In the genomic region with DNA sequence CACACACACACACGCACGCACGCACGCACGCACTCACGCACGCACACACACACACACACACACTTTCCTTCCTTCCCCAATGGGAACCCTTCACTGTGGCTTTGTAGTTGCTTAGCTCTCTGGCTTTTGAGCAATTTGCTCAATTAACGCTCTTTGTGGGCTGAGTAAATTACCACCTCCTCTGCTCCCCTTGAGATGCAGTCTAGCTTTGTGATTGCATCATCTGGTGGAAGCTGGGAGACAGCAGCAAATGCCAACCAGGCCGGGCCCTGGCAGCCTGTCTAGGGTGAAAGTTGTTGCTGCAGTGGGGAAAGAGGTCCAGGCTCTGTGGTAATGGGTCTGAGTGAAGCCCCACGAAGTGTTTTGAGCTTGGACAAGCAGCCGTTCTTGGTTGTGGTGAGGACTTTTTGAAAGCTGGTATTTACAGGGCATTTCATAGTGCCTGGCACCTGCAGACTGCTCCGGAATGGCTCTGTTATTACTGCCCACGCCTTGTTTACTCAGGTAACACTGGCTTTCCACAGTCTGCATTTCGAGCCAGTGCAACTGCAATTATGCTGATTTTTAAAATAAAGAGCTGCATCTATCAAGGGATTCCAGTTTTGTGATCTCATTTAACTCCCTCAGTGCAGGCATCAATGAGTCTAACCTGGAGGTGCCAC, we compare ENCODE assay signal across 9 mouse cellular contexts. TPM values are rescaled to one million over a fixed set of nuclear protein-coding genes. Genes with fewer than 3 reads are reported as not detected.
A peak's percentile ranks its signal among the peaks of the same experiment; 100 is the strongest.
DNase-seq lines count a peak whose midpoint lies in the region; ATAC-seq and TF ChIP-seq lines count a peak whose summit lies in the region.
"Had no signal": no experiment of that assay in that cellular context is flagged by ENCODE, and none has a peak within 500 bp of the region (broad histone marks: within the 10 kb centered on the region; RNA-seq: fewer than 3 reads in every experiment).

No protein-coding gene starts in this region.

- H3K9ac ChIP-seq in forebrain, postnatal 0 days, result no peak overlapping the region

- no peaks in the 10 kb centered on the region for H3K27me3 ChIP-seq in forebrain, postnatal 0 days (ENCODE audit: insufficient read depth, low read length)
- H3K27me3 ChIP-seq: CH12.LX had no signal

- no peaks in the 10 kb centered on the region for H3K4me1 ChIP-seq in forebrain, postnatal 0 days (ENCODE audit: insufficient read depth)

- peaks cover 4% of the 10 kb centered on the region; the same call in 1 of the 2 replicates for H3K36me3 ChIP-seq in forebrain, postnatal 0 days (ENCODE audit: insufficient read depth)

- peak; percentile 73 for ATAC-seq in frontal cortex, adult (ENCODE audit: low TSS enrichment)
- ATAC-seq in forebrain, postnatal 0 days, result peak; percentile 88
- ATAC-seq in megakaryocyte progenitor cell, adult 5-6 weeks (replicated peaks; ENCODE audit: poor library complexity), result peak; percentile 97

- H3K9me3 ChIP-seq in forebrain, postnatal 0 days (ENCODE audit: low read length), result no peaks in the 10 kb centered on the region

- 32% methylated on average over 14 of the region's 14 CpGs for WGBS in forebrain, postnatal 0 days

- no peak for TF ChIP-seq CTCF in forebrain, postnatal 0 days (IDR thresholded peaks at IDR 0.05; ENCODE audit: low read depth)

- no peak overlapping the region for H3K4me2 ChIP-seq in forebrain, postnatal 0 days (ENCODE audit: low read depth)

- H3K4me3 ChIP-seq in forebrain, postnatal 0 days (ENCODE audit: low read depth, low read length), result no peak overlapping the region

- peak overlapping the region; percentile 31 for H3K27ac ChIP-seq in forebrain, postnatal 0 days (ENCODE audit: low read depth, low read length)

- DNase-seq in frontal cortex, postnatal 10 days (ENCODE audit: low spot score in 2 of 2), result no peak
- DNase-seq in retina, postnatal 1 day, result peak; percentile 24
- no peak for DNase-seq in retina, embryonic 14.5 days (ENCODE audit: low spot score)
- DNase-seq in forebrain, postnatal 0 days, result peak; percentile 61
- no peak for DNase-seq in heart, adult 9 months (ENCODE audit: low spot score in 2 of 2)
- no peak for DNase-seq in frontal cortex, postnatal 14 days (ENCODE audit: low spot score in 2 of 2)

RNA-seq across cellular contexts. Expression of a gene that starts 10.0 kb away (rescaled TPM):
- 13.2 and 16.0 TPM in 2 replicates for total RNA-seq in forebrain, postnatal 0 days (2014; rRNA removed)
- 3.4 and 5.1 TPM in 2 replicates for polyA plus RNA-seq in forebrain, postnatal 0 days (2015; fragmentation: Nextera tagmentation; extraction: Ambion mirVana)
- total RNA-seq in megakaryocyte progenitor cell, adult 5-6 weeks (2015), result 8.9 and 11.7 TPM in 2 replicates
- total RNA-seq in megakaryocyte progenitor cell, adult 5-6 weeks (2017), result 9.2 and 10.6 TPM in 2 replicates

Comparison
In these comparisons a context has a peak if more than half of its experiments do, and no peak if none do; other contexts are left out.
1. DNase-seq: peak in retina, postnatal 1 day (single experiment) and forebrain, postnatal 0 days (single experiment); none in frontal cortex, postnatal 10 days (0 of 2), retina, embryonic 14.5 days (single experiment), heart, adult 9 months (0 of 2) and frontal cortex, postnatal 14 days (0 of 2).
2. Peak in every context shown above with its lines, with median percentiles within 50 percentile points of each other: ATAC-seq.